Mouse (Mus musculus): Measurements from ENCODE around the gene Hspa14.

The Hspa14 gene

GRCm38 (mm10) chr2:3512552-3513454, at the start of gene Hspa14, which contains the start of the genes Gm45902 and Cdnf:
Gene Hspa14 (minus strand): TSS chr2:3512814.
Gene Gm45902 (minus strand): TSS chr2:3512790.
Gene Cdnf (plus strand): TSS chr2:3513030.
- peak; percentile 96 for DNase-seq

GRCm38 (mm10) chr2:3546588-3546987, 34.0 kb upstream of the Hspa14 start:
- peak; percentile 43 for DNase-seq

GRCm38 (mm10) chr2:3546055-3546454, 33.4 kb upstream of the Hspa14 start:
- DNase-seq: no peak

- no peak for DNase-seq
These were observed 28.9 kb upstream of the Hspa14 start for GRCm38 (mm10) chr2:3541307-3542079.

- DNase-seq: no peak
These were observed 13.7 kb upstream of the Hspa14 start for GRCm38 (mm10) chr2:3526288-3526687.

GRCm38 (mm10) chr2:3522558-3522957, 9.9 kb upstream of the Hspa14 start:
- no peak for DNase-seq

- DNase-seq: peak; percentile 60
These were observed 538 bp downstream of the Hspa14 start for GRCm38 (mm10) chr2:3512076-3512475.

GRCm38 (mm10) chr2:3500886-3501285, 11.7 kb downstream of the Hspa14 start:
- no peak for DNase-seq

GRCm38 (mm10) chr2:3499543-3499942, 13.1 kb downstream of the Hspa14 start:
- DNase-seq: peak; percentile 16

GRCm38 (mm10) chr2:3493833-3494409, 18.7 kb downstream of the Hspa14 start:
- no peak for DNase-seq

- no peak for DNase-seq
These were observed 22.8 kb downstream of the Hspa14 start for GRCm38 (mm10) chr2:3489816-3490215.

- peak; percentile 38 for DNase-seq
These were observed 32.4 kb downstream of the Hspa14 start for GRCm38 (mm10) chr2:3480239-3480638.

- no peak for DNase-seq
These were observed 36.8 kb downstream of the Hspa14 start for GRCm38 (mm10) chr2:3475746-3476251.

GRCm38 (mm10) chr2:3474861-3475283, 37.7 kb downstream of the Hspa14 start, which contains the start of gene Suv39h2:
Gene Suv39h2 (minus strand): TSS chr2:3475031.
- peak; percentile 98 for DNase-seq

- DNase-seq: peak; percentile 78
These were observed 38.2 kb downstream of the Hspa14 start for GRCm38 (mm10) chr2:3474361-3474805.

GRCm38 (mm10) chr2:3473891-3474290, 38.7 kb downstream of the Hspa14 start:
- DNase-seq: no peak

- DNase-seq: no peak
These were observed 56.0 kb downstream of the Hspa14 start for GRCm38 (mm10) chr2:3456590-3456989.

GRCm38 (mm10) chr2:3453096-3453495, 59.5 kb downstream of the Hspa14 start:
- DNase-seq: no peak

- no peak for DNase-seq
These were observed 63.2 kb downstream of the Hspa14 start for GRCm38 (mm10) chr2:3449431-3449830.

- no peak for DNase-seq
These were observed 66.6 kb downstream of the Hspa14 start for GRCm38 (mm10) chr2:3445984-3446383.

- DNase-seq: no peak
These were observed 68.4 kb downstream of the Hspa14 start for GRCm38 (mm10) chr2:3444206-3444605.

Measured in liver (tissue).